Mouse (Mus musculus): Measurements from ENCODE around the gene Pnpla2.
A peak's percentile ranks its signal among the peaks of the same experiment; 100 is the strongest.

The Pnpla2 gene

DNA sequence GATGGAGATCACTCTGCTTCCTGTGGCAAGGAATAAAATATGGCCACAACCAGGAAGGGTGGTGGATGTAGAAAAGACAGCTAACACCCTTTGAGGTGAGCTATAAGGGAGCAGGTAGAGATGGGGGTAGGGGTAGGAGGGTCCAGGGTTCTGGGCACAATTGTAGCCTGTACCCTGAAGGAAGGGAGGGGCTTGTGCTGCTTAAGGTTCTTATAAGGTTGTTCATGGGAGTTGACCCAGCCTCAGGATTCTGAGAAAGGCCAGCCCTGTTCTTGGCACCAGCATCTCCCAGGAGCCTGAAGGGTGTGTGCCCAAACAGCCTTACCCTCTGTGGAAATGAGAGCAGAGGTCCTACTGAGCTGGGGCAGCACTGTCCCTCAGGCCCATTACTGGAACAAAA lies 3.1 kb upstream of the Pnpla2 start:
- no peak for DNase-seq

DNA sequence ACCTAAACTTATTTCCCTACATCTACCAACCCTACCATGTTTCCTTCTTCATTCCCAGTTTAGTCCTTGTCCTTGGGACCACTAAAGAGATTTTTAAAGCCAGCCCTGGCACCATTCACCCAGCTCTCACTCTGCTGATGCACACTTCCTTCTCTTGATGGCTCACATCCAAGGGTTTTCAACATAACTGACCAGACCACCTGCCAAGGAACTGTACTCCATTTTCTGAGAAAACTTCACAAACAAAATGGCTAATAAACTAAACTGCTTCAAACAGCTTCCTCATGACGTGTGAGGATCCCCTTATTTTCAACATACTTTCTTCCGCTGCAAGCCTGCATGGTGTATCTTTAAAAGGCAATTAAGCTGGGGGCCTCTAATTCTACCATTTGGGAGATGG lies 1.4 kb upstream of the Pnpla2 start:
- DNase-seq = no peak

DNA sequence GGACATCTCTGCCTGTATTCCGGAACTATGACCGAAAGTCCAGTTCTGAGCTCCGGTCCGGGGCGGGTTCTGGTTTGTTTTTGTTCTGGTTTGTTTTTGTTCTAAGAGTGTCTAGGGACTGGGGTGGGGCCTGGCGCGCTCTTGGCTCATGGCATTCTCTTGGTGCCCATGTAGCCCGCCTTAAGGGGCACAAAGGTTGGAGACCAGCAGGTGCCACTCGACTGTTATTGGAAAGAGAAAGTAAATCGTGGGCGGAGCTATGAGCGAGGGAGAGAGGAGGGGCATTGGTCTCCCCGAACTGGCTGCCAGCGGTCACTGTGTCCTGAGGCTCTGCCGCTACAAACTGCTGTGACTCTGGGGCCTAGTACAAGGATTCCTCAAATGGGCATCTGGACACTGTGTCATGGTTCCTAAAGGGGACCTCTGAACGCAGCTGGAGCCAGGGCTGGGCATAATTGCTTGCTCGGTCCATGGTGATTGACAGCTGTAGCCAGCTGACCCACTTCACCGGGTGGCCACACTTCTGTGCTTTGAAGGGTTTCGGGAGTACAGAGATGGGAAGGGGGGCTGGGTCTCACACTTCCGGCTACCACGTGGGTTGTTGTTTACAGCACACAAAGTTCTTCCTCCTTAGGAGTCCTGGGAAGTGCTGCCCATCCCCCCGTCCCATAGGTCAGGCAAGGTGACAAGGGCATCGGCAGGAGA lies 764 bp downstream of the Pnpla2 start:
- DNase-seq = peak; percentile 46

DNA sequence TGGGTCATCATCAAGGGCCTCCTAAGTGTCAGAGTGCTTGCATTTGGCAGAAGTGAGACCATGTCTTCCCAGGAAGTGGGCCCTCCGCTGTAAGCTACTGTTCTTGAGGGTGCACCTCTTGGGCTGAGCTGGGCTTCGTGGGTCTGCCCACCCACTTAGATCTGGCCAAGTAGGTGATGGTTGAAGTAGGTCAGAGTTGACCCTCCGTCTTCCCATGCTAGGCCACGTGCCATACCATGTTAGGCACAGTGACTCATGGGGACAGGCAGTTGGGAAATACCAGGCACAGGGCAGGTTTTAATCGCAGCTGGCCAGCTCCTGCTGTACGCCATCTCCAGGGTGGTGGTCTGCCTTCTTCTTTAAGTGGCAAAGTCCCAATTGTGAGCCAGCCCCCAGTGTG lies 1.7 kb downstream of the Pnpla2 start:
- no peak for DNase-seq

DNA sequence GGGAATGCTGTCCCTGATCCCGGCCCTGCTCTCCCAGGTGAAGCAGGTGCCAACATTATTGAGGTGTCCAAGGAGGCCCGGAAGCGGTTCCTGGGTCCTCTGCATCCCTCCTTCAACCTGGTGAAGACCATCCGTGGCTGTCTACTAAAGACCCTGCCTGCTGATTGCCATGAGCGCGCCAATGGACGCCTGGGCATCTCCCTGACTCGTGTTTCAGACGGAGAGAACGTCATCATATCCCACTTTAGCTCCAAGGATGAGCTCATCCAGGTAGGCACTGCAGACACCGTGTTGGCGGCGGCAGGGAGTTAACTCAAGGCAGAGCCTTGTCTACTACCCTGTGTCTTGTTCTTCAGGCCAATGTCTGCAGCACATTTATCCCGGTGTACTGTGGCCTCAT lies 2.2 kb downstream of the Pnpla2 start:
- no peak for DNase-seq

DNA sequence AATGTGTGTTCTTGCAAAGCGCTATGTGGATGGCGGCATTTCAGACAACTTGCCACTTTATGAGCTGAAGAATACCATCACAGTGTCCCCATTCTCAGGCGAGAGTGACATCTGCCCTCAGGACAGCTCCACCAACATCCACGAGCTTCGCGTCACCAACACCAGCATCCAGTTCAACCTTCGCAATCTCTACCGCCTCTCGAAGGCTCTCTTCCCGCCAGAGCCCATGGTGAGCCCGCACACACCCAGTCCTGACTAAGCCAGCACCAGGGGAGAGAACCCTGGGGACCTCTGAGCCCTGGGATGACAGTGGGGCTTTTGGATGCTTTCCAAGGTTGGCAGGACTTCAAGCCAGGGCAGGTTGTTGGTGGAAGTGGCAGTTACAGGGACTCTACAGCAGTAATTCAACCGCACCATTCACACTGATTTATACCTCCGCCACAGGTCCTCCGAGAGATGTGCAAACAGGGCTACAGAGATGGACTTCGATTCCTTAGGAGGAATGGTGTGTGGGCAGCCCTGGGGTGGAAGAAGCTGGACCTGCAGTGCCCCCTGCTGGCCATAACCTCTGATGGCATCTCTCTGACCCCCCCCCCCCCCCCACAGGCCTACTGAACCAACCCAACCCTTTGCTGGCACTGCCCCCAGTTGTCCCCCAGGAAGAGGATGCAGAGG lies 3.1 kb downstream of the Pnpla2 start:
- peak; percentile 57 for DNase-seq

DNA sequence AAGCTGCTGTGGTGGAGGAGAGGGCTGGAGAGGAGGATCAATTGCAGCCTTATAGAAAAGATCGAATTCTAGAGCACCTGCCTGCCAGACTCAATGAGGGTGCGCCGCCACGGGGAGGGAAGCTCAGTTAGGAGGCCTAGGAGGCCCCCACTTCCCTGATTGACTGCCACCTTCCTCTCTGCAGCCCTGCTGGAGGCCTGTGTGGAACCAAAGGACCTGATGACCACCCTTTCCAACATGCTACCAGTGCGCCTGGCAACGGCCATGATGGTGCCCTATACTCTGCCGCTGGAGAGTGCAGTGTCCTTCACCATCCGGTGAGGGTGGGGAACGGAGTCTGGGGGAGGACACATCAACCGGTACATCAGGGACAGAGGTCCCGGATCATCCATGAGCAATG lies 3.7 kb downstream of the Pnpla2 start:
- no peak for DNase-seq

DNA sequence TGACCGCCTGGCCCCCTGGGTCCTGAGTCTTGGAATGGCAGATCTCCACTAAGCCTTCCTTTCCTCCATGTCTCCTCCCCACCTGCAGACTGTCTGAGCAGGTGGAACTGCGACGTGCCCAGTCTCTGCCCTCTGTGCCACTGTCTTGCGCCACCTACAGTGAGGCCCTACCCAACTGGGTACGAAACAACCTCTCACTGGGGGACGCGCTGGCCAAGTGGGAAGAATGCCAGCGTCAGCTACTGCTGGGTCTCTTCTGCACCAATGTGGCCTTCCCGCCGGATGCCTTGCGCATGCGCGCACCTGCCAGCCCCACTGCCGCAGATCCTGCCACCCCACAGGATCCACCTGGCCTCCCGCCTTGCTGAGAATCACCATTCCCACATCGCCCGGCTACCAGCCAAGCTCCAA lies 4.3 kb downstream of the Pnpla2 start:
- no peak for DNase-seq

DNA sequence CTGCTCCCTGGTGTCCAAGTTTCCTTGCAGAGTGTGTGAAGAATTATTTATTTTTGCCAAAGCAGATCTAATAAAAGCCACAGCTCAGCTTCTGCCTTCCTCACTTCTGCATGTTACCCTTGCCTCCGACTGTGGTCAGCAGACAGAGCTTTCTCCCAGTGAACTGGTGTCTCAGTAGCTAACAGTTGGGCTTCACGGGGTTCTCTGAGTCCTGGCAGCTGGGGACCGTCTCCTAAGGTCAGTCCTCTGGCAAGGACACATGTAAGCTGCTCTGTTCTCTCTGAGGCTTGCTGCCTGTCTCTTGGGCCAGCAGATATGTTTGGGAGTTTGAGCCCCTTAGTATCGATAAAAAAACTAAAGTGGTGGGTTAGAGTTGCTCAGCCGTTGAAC lies 5.0 kb downstream of the Pnpla2 start:
- DNase-seq = no peak

DNA sequence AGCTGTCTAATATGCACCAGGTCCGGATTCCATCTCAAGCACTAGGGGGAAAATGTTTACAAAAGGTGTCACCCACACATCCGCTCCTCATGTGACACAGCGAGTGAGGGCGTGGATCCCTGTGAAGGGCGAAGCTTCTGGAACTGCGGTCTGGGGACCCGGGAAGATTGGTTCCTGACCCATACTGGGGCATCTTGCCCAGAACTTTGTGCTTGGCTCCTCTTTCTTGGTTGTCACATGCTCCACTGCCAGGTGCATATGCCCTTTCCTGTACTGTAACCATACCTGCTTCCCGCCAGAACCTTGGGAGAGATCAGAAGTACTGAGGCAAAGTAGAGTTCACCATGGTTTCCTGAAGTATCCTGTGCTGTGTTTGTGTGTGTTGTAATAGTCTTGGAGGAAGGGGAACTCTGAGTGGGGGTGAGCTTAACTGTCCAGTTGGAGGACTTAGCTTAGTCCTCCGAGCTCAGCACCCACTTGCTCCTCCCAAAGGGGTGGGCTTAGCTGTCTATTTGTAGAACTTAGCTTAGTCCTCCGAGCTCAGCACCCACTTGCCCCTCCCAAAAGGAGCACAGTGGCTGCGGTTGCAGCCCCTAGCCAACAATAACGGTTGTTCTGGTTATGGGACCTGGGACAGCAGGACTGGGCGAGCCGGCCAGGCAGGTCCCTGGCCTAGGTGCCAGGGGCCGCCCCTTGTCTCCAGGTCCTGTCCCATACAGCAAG lies 5.6 kb downstream of the Pnpla2 start, which contains the start of gene Cracr2b:
Cracr2b (plus strand) TSS at position 704 of the 723 bp plus-strand sequence.
- DNase-seq = no peak

DNA sequence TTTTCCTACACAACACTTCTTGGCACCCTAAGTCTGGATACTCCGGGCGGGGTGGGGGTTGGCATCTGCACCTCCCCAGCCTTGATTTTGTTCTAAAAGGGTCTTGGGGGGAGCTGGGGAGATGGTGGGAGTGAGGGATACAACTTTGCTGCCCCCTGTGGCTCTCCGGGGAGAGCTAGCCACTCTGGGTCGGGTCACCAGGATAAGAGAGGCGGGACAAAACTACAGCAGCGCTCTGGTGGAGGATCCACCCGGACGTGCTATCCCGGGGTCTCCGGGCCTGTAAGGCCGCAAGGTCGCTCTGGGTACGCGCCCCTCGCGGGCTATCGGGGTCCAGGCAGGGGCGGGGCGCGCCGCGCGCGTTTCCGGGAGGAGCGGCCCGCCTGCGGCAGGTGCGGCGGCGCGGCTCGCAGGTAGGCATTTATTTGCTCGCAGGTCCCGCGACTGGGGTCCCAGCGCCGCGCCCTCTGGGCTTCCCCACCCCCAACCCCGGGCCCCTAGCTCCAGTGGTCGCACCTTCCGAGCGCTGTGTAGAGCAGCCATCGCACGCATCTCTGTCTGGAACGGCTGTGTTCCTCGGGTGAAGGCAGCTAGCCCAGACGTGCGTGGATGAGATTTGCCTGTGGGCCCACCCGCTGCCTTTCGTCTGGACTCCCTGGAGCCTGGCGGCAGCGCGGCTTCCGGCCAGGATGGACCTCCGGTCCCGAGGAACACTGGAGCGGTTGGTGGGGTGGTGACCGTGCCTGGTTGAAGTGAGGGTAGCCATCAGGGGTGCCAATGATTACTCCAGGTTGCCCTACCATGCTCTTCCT lies 6.7 kb downstream of the Pnpla2 start:
- DNase-seq = no peak

DNA sequence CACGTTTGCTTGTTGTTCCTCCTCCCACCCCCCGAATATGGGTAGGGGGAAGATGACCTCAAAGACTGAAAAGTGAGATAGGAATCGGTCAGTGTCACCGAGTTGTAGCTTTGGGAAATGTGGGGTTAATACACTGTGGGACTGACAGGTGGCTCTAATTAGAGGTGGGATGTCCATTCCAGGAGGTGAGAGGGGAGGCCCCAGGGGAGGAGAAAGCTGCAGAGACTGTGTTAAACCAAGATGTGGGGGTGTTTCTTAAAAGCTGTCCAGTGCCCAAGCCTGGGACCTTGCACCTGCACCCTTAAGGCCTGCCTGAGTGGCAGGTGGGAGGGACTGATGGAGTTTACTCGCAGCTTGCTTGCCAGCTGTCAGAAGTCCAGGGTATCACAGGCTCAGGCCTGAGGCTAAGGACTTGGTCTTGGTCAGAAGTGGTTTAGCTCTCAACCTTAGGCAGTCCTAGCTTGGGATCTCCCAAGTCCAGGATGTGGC lies 7.4 kb downstream of the Pnpla2 start:
- no peak for DNase-seq

DNA sequence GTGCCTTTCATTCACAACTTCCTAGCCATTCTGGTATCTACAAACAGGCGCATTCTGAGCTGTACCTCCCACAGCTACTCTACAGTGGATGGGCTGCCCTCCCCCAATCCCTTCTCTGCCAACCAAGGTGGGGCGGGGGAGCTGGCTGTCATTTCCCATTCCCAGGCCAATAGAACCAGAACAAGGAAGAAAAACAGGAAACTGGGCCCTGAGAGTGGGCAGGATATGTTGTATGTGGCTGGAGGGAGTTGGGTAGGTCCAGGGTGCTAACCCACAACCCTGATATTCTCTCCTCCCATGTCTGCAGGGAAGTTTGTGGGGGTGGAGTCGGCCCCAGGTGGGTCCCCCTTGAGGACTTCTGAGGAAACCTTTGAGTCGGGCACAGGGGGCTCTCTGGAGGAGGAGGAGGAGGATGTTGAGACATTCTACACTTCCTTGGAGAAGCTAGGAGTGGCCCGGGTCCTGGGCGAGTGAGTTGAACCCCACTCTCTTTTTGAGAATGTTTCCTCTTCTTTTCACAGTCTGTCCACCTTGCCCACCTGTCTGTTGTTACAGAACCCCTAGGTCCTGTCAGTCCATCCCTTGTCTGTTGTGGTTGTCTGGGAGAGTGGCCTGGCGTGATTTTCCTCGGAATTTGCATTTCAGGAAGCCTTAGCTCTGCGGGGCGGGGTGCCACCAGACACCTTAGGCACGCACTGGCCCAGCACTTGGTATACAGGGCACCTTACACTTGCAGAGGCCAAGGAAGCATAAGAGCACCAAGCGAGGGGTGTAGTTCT lies 9.0 kb downstream of the Pnpla2 start:
- no peak for DNase-seq

DNA sequence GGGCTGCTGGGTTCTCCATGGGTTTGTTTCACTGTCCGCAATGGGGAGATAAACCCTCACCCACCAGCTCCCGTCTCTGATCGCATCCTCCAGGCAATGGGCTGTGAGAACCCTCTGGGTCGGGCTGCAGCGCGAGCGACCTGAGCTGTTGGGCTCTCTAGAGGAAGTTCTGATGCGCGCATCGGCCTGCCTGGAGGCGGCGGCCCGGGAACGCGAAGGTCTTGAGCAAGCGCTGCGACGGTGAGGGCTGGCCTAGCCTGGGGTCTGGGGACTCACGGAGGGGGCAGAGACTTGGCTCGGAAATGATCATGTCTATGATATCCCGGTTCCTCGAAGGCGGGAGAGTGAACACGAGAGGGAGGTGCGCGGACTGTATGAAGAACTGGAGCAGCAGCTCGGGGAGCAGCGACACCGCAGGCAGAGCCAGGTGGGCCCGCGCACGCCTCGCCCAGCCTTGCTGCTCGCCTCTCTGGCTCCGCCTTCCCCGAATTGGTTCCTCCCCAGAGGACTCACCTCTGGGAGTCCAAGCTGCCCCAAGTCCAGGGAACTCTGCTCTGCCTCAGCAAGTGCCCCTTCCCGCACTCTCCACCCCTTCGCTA lies 9.7 kb downstream of the Pnpla2 start:
- peak; percentile 38 for DNase-seq

DNA sequence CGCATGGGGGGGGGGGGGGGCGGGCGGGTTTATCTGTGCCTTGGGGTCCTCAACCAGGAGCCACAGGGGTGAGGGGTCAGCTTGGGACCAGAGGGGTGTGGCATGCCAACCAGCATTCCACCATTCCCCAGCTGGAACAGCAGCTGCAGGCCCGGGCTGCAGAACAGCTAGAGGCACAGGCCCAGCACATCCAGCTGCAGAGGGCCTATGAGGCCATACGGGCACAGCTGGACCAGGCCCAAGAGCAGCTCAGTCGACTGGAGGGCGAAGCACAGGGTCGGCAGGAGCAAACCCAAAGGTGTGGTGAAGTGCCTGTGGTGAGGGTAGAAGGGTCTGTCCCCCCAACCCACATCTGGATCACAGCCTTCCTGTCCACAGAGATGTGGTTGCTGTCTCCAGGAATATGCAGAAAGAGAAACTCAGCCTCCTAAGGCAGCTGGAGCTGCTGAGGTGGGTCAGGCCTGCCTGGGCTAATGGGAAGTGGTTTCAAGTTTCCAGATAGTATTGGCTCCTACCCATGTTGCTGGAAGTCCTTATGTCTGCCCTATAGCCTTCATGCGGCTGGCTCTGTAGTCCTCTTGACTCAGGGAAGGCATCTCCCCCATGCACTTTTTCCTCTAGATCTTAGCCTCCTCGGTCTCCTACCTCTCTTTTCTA lies 10.5 kb downstream of the Pnpla2 start:
- DNase-seq = no peak

DNA sequence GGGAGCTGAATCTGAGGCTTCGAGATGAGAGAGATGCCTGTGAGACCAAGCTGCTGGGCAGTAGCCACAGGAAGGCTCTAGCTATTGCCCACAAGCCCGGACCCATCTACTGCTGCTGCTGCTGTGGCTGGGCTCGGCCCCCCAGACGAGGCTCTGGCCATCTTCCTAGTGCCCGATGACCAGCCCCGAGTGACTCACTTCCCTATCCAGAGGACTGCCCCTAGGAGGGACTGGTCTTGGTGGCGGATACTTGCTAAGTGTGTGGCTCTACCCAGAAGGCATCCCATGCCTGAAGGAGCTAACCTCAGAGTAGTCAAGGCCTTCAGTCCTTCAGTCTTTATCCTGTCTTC lies 11.0 kb downstream of the Pnpla2 start:
- no peak for DNase-seq

DNA sequence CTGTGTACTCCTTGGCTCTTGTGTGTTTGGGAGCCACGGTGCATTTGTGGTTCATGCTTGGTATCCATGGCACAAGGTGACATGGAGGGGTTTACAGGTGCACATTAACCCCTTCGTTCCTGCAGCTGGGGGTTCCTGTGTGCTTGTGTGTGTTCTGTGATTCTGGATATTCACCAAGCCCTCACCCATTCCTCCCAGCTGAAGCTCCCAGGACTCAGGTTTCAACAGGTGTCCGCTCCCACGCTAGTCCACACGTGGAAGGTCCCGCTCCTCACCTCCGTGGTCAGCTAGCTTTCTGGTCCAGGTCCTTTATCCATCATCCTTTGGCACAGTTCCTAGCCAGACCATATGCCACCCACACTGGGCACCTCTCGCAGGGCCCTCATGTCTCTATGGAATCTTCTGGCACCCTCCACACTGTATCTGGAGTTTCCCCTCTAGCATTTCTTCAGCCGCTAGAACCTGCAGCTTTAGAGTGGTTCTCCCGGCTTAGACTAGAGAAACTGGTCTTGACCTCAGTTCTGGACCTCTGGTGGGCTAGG lies 11.7 kb downstream of the Pnpla2 start:
- no peak for DNase-seq

DNA sequence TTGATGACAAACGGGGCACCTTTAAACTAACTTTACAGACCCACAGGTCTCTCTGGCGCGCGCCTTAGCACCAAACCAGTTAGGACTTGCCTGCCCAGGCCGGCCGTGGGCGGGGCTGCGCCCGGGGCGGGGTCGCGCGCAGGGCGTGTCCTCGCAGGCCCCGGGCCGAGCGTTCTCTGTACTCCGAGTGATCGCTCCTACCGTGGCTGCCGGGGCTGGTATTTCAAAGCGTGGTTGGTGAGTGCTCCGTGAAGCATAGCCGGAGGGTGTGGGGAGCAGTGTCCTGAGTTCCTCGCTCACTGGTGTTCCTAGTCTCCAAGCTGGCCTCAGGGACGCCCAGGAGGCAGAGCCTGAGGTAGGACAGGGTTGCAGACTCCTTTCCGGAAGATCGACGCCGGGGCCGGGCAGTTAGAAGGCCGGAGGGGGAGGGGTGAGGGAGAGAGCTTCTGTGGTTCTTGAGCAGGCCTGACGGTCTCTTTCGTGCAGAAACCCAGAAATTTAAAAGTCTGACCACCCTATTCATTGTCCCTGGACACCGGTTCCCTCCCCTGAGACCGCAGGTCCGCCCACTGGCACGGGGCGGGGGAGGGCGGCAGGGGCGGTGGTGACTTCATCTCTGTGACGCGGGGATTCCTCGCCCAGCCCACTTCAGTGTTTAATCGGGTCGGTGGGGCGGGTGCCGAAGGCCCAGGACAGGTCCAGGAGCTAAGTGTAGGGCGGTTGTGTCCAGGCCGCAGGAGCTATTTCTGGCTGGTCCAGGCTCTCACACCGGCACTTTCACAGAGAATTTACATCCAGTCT lies 12.4 kb downstream of the Pnpla2 start, which contains the start of gene Cd151:
Cd151 (plus strand) TSS at position 163 of the 801 bp plus-strand sequence.
- peak; percentile 77 for DNase-seq

DNA sequence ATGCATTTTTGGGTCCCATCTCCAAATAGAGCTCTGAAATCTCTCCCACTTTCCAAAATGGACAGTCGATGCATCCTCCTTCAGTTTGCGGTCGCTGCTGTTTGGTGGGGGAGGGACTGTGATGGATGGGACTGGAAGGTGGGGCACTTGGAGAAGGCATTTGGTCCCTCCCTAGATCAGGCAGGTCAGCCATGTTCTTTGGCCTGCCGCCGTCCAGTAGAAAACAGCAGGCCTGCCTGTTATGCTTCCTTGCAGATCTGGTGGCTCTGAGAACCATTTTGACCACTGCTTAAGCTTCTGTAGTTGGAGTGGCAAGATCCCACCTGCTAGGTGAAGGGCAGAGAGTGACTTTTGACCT lies 13.1 kb downstream of the Pnpla2 start:
- no peak for DNase-seq
